Mouse (Mus musculus) intestine, embryonic 16.5 days (tissue): ENCODE data around the gene Cdc37. TPM values are rescaled to one million over a fixed set of nuclear protein-coding genes. Genes with fewer than 3 reads are reported as not detected.

Source experiments
- ATAC-seq: fragments of 200-750 bp; cut with Nextera tagmentation; 2 replicates; pipeline ENCODE4 v1.8.0; 2017; ENCODE audit warnings: moderate TSS enrichment, moderate library complexity
- H3K27ac ChIP-seq: fragments of 300-500 bp; sonication (generic); 2 replicates; pipeline ENCODE4 v1.5.1; 2014; ENCODE audit warnings: mild to moderate bottlenecking, low read length
- H3K27me3 ChIP-seq: fragments of 300-500 bp; sonication (generic); replicated peaks from 2 replicates; pipeline ENCODE4 v1.6.1; 2014; ENCODE audit warnings: low read length, control low read depth, mixed read lengths; ENCODE audit not compliant: control insufficient read depth, insufficient read depth
- H3K36me3 ChIP-seq: fragments of 300-500 bp; sonication (generic); 2 replicates; pipeline ENCODE4 v1.6.1; 2014; ENCODE audit warnings: low read length, control low read depth; ENCODE audit not compliant: control insufficient read depth, insufficient read depth
- H3K4me1 ChIP-seq: fragments of 300-500 bp; sonication (generic); 2 replicates; pipeline ENCODE4 v1.6.1; 2014; ENCODE audit warnings: low read length, control low read depth, mixed read lengths; ENCODE audit not compliant: control insufficient read depth, insufficient read depth
- H3K4me2 ChIP-seq: fragments of 300-500 bp; sonication (generic); 2 replicates; pipeline ENCODE4 v1.6.1; 2014; ENCODE audit warnings: low read depth, low read length, control low read depth
- H3K4me3 ChIP-seq: fragments of 300-500 bp; sonication (generic); 2 replicates; pipeline ENCODE4 v1.5.1; 2014; ENCODE audit warnings: mild to moderate bottlenecking, low read length
- H3K9ac ChIP-seq: fragments of 300-500 bp; sonication (generic); 2 replicates; pipeline ENCODE4 v1.6.1; 2014; ENCODE audit warnings: low read depth, low read length
- H3K9me3 ChIP-seq: fragments of 300-500 bp; sonication (generic); 2 replicates; pipeline ENCODE4 v1.6.1; 2016; ENCODE audit warnings: low read length, control low read depth; ENCODE audit not compliant: control insufficient read depth
- WGBS: fragments of 180-500 bp; shearing (Covaris S2); extraction: QIAGEN DNeasy Blood & Tissue Kit; methylation state at CpG from one replicate; pipeline ENCODE4 v1.1.7; 2014; 5-methylcytosine and 5-hydroxymethylcytosine counted together
- polyA plus RNA-seq: library from polyadenylated mRNA; unstranded; fragments of >200 nt; fragmentation: Nextera tagmentation; extraction: Ambion mirVana; gene quantifications from 2 replicates; pipeline ENCODE4 v1.2.1, GENCODE M21; 2015

Gene Cdc37
- polyA plus RNA-seq, 1 experiment from 2014 or later: 261 TPM

GRCm38 (mm10) chr9:21145431-21145830 lies 4.4 kb downstream of the Cdc37 start:
- Histone ChIP-seq H3K27ac (no peak overlapping the region), H3K9ac (no peak overlapping the region), H3K4me2 (no peak overlapping the region), H3K9me3 (no peaks in the 10 kb centered on the region), H3K36me3 (peaks cover 21% of the 10 kb centered on the region), H3K4me3 (no peak overlapping the region), H3K4me1 (peaks cover 28% of the 10 kb centered on the region), H3K27me3 (no peaks in the 10 kb centered on the region)
- 93% methylated on average over 4 of the region's 4 CpGs for WGBS
- no peak for ATAC-seq

DNA sequence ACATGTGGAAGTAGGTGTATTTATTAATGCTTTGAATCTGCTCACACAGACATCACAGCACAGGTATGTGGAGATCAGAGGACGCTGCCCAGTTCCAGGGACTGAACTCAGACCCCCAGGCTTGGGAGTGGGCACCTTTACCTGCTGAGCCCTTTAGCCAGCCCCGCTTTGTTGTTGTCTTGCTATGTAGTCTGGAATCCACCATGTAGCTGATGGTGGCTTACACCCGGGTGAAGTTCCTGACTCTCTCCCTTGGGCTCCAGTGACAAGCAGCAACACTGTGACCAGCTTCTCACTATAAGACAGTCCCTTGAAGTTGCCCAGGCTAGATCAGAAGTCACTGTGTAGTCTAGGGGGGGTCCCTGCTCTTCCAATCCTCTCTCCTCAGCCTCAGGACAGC lies 5.4 kb downstream of the Cdc37 start:
- Histone ChIP-seq H3K9me3 (no peaks in the 10 kb centered on the region), H3K4me1 (peaks cover 25% of the 10 kb centered on the region), H3K27ac (no peak overlapping the region), H3K27me3 (no peaks in the 10 kb centered on the region), H3K4me3 (no peak overlapping the region), H3K36me3 (peaks cover 31% of the 10 kb centered on the region), H3K9ac (no peak overlapping the region), H3K4me2 (no peak overlapping the region)
- no peak for ATAC-seq
- WGBS: 92% methylated on average over 3 of the region's 3 CpGs

DNA sequence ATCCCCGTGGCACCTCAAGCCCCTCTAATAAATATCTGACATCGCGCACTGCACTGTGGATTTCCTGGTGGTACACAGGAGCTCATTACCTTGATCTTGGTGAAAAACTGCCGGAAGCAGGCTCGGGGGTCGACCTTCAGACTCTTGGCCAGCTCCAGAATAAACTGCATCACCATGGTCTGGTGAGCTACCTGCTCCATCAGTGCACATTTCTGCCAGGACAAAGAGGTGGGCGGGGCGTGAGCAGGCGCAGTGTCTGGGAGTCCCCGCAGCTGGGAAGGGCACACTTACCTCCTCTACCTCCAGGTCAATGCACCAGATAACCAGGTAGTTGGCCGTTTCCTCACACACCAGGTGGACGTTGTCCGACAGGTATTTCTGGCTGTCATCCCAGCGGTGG lies 7.9 kb downstream of the Cdc37 start:
- Histone ChIP-seq H3K9ac (no peak overlapping the region), H3K27ac (no peak overlapping the region), H3K4me3 (no peak overlapping the region), H3K4me1 (peaks cover 6% of the 10 kb centered on the region), H3K4me2 (no peak overlapping the region), H3K27me3 (no peaks in the 10 kb centered on the region), H3K36me3 (peaks cover 35% of the 10 kb centered on the region), H3K9me3 (no peaks in the 10 kb centered on the region)
- 87% methylated on average over 14 of the region's 14 CpGs for WGBS
- no peak for ATAC-seq

DNA sequence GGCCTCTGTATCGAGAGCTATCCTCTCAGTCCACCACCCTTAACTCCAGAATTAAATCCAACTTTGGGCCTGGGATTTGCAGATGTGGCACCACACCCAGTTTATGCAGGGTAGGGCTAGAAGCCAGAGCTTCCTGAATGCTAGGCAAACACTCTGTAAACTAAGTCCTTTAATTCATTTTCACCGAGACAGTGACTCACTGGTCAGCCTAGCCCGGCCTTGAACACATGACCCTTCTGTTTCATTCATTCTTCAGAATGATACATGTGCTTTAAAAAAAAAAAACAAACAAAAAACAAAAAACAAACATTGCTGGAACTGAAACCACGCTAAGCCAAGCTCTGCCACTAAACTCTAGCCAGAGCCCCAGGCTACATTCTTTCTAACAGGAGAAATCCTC lies 11.4 kb downstream of the Cdc37 start:
- H3K27ac ChIP-seq: no peak overlapping the region
- no peak overlapping the region for H3K9ac ChIP-seq
- peaks cover 32% of the 10 kb centered on the region for H3K36me3 ChIP-seq
- no peak overlapping the region for H3K4me2 ChIP-seq
- no peaks in the 10 kb centered on the region for H3K27me3 ChIP-seq
- ATAC-seq: no peak
- no peak overlapping the region for H3K4me3 ChIP-seq
- no peaks in the 10 kb centered on the region for H3K9me3 ChIP-seq
- WGBS: 73% methylated on average over 4 of the region's 4 CpGs
- H3K4me1 ChIP-seq: no peaks in the 10 kb centered on the region; the same call in 1 of the 2 replicates

DNA sequence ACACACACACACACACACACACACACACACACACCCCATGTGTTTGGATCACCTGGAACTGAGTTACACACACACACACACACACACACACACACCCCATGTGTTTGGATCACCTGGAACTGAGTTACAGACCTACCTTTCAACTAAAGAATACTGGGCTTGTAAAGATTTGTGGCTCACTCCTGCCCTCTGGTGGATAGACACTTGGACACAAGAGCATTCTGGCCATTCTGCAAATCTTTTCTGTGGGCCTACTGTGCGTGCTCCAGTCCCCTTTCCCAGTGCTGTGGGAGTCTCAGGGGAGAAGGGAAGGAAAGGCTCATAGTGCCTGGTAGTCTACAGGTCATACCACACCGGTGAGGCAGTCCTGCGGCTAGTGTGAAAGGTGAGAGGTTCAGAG lies 12.6 kb downstream of the Cdc37 start:
- H3K9ac ChIP-seq: no peak overlapping the region
- no peaks in the 10 kb centered on the region; the same call in 1 of the 2 replicates for H3K4me1 ChIP-seq
- no peak overlapping the region for H3K4me2 ChIP-seq
- H3K4me3 ChIP-seq: no peak overlapping the region
- no peak overlapping the region for H3K27ac ChIP-seq
- no peaks in the 10 kb centered on the region for H3K9me3 ChIP-seq
- WGBS: 58% methylated on average over 3 of the region's 3 CpGs
- no peaks in the 10 kb centered on the region for H3K27me3 ChIP-seq
- ATAC-seq: peak; percentile 19; the same call in 1 of the 2 replicates
- peaks cover 26% of the 10 kb centered on the region; the same call in 1 of the 2 replicates for H3K36me3 ChIP-seq

DNA sequence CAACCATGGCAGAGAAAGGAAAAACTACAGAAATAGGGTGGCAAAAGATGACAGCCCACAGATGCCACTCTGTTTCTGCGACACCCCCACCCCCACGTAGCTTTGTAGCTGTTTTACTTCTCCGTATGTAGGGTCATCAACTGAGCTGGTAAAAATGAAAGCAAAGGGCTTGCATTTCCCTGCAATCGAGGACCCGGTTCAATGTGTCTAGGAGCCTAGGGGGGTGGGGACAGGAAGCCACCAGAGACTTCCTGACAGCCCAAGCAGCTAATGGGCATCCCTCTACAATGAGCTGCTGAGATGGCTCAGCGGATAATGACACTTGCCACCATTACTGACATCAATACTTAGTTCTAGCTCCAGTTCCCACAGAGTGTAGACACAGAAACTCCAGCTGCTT lies 13.4 kb downstream of the Cdc37 start:
- Histone ChIP-seq H3K9ac (no peak overlapping the region), H3K4me3 (no peak overlapping the region), H3K4me1 (no peaks in the 10 kb centered on the region; the same call in 1 of the 2 replicates), H3K9me3 (no peaks in the 10 kb centered on the region), H3K27ac (no peak overlapping the region), H3K27me3 (no peaks in the 10 kb centered on the region), H3K36me3 (peaks cover 22% of the 10 kb centered on the region; the same call in 1 of the 2 replicates), H3K4me2 (no peak overlapping the region)
- WGBS: 83% methylated on average over 6 of the region's 6 CpGs
- ATAC-seq: no peak

GRCm38 (mm10) chr9:21135941-21136381 lies 13.8 kb downstream of the Cdc37 start:
- Histone ChIP-seq H3K27me3 (no peaks in the 10 kb centered on the region), H3K4me2 (no peak overlapping the region), H3K9me3 (no peaks in the 10 kb centered on the region), H3K36me3 (peaks cover 20% of the 10 kb centered on the region; the same call in 1 of the 2 replicates), H3K27ac (no peak overlapping the region), H3K4me1 (no peaks in the 10 kb centered on the region; the same call in 1 of the 2 replicates), H3K9ac (no peak overlapping the region), H3K4me3 (no peak overlapping the region)
- no peak for ATAC-seq
- WGBS: 64% methylated on average over 1 of the region's 1 CpGs

GRCm38 (mm10) chr9:21135329-21135890 lies 14.4 kb downstream of the Cdc37 start:
- no peaks in the 10 kb centered on the region for H3K27me3 ChIP-seq
- H3K4me1 ChIP-seq: peaks cover 2% of the 10 kb centered on the region
- no peak overlapping the region for H3K27ac ChIP-seq
- no peak for ATAC-seq
- 73% methylated on average over 4 of the region's 4 CpGs for WGBS
- no peak overlapping the region for H3K9ac ChIP-seq
- H3K4me3 ChIP-seq: no peak overlapping the region
- no peak overlapping the region for H3K4me2 ChIP-seq
- H3K36me3 ChIP-seq: peaks cover 14% of the 10 kb centered on the region; the same call in 1 of the 2 replicates
- no peaks in the 10 kb centered on the region for H3K9me3 ChIP-seq

DNA sequence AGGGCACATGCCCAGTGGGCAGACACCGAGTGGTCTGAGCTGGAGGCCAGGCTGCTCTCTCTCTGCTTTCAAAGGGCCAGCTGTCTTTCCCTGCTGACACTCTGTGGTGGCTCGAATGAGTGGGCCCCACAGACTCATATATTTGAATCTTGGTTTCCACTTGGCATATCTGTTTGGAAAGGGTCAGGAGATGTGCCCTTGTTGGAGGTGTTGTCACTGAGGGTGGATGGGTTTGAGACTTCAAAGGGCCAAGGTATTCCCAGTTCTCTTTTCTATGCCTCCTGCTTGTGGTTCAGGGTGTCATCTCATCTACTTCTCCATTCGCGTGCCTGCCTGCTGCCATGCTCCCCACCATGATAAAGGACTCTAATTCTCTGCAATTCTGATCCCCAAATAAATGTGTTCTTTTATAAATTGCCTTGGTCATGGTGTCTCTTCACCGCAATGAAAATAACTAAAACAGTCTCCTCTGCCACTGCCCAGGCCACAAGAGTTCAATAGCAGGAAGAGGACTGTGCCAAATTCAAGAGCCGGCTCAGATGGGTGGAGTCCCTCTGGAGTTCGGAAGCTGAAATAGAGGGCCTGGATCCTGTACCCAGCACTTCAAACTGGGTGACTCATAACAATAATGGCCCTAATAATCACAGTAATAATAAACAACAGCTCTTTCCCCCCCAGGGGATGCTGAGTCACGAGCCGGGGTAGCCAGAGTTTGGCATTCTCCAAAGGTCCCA lies 15.0 kb downstream of the Cdc37 start:
- Histone ChIP-seq H3K27ac (no peak overlapping the region), H3K36me3 (peaks cover 8% of the 10 kb centered on the region; the same call in 1 of the 2 replicates)

More for the DNA sequence above, 15.0 kb downstream of the Cdc37 start:
- Histone ChIP-seq H3K4me2 (no peak overlapping the region), H3K27me3 (no peaks in the 10 kb centered on the region), H3K9ac (no peak overlapping the region), H3K4me1 (peaks cover 5% of the 10 kb centered on the region), H3K4me3 (no peak overlapping the region), H3K9me3 (no peaks in the 10 kb centered on the region)
- ATAC-seq: no peak
- WGBS: 70% methylated on average over 9 of the region's 9 CpGs
